Mouse (Mus musculus) kidney, embryonic 16.5 days (tissue): ENCODE measurements around the gene Tmem182. TPM values are rescaled to one million over a fixed set of nuclear protein-coding genes. Genes with fewer than 3 reads are reported as not detected.

Source experiments
- ATAC-seq: fragments of 200-750 bp; cut with Nextera tagmentation; 2 replicates; pipeline ENCODE4 v1.8.0; 2017; ENCODE audit warnings: moderate TSS enrichment; ENCODE audit not compliant: low FRiP score, low TSS enrichment
- H3K27ac ChIP-seq: fragments of 300-500 bp; sonication (generic); 2 replicates; pipeline ENCODE4 v1.5.1; 2014; ENCODE audit warnings: low read length
- H3K27me3 ChIP-seq: fragments of 300-500 bp; sonication (generic); 2 replicates; pipeline ENCODE4 v1.6.1; 2014; ENCODE audit warnings: low read length, control low read depth, mixed read lengths; ENCODE audit not compliant: insufficient read depth
- H3K36me3 ChIP-seq: fragments of 300-500 bp; sonication (generic); 2 replicates; pipeline ENCODE4 v1.6.1; 2014; ENCODE audit warnings: low read length, control low read depth, mixed read lengths; ENCODE audit not compliant: insufficient read depth
- H3K4me1 ChIP-seq: fragments of 300-500 bp; sonication (generic); 2 replicates; pipeline ENCODE4 v1.6.1; 2014; ENCODE audit warnings: low read length, control low read depth, mixed read lengths; ENCODE audit not compliant: insufficient read depth
- H3K4me2 ChIP-seq: fragments of 300-500 bp; sonication (generic); replicated peaks from 2 replicates; pipeline ENCODE4 v1.6.1; 2014; ENCODE audit warnings: low read depth, low read length
- H3K4me3 ChIP-seq: fragments of 300-500 bp; sonication (generic); 2 replicates; pipeline ENCODE4 v1.5.1; 2014; ENCODE audit warnings: mild to moderate bottlenecking, low read length
- H3K9ac ChIP-seq: fragments of 300-500 bp; sonication (generic); replicated peaks from 2 replicates; pipeline ENCODE4 v1.6.1; 2014; ENCODE audit warnings: low read length
- H3K9me3 ChIP-seq: fragments of 300-500 bp; sonication (generic); 2 replicates; pipeline ENCODE4 v1.6.1; 2016; ENCODE audit warnings: low read length, control low read depth
- WGBS: fragments of 180-500 bp; shearing (Covaris S2); extraction: QIAGEN DNeasy Blood & Tissue Kit; methylation state at CpG from one replicate; pipeline ENCODE4 v1.1.7; 2014; 5-methylcytosine and 5-hydroxymethylcytosine counted together
- polyA plus RNA-seq: library from polyadenylated mRNA; unstranded; fragments of >200 nt; fragmentation: Nextera tagmentation; extraction: Ambion mirVana; gene quantifications from 2 replicates; pipeline ENCODE4 v1.2.1, GENCODE M21; 2015

The Tmem182 gene
- polyA plus RNA-seq, 1 experiment from 2014 or later, result 0.87 TPM

DNA sequence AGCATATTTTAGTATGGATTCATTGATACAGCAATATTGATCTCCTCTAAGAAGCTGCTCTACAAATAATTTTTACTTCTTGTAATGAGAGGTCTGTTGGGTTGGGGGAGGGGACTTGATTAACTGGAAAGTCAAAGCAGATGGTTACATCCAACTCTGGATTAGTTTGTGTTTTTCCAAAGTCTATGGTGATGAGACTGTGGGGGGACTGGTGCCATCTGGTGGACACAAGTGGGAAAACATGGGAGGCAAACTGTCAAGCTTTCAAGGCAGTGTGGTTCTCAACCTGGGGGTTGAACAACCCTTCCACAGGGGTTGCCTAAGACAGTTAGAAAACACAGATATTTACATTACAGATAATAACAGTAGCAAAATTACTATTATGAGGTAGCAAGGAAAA, 39.2 kb downstream of the Tmem182 start:
- ATAC-seq, result peak; percentile 31; the same call in 1 of the 2 replicates
- Histone ChIP-seq H3K9ac (no peak overlapping the region), H3K27ac (no peak overlapping the region), H3K4me2 (no peak overlapping the region), H3K4me3 (no peak overlapping the region), H3K9me3 (no peaks in the 10 kb centered on the region), H3K4me1 (no peaks in the 10 kb centered on the region), H3K36me3 (no peaks in the 10 kb centered on the region), H3K27me3 (no peaks in the 10 kb centered on the region)

DNA sequence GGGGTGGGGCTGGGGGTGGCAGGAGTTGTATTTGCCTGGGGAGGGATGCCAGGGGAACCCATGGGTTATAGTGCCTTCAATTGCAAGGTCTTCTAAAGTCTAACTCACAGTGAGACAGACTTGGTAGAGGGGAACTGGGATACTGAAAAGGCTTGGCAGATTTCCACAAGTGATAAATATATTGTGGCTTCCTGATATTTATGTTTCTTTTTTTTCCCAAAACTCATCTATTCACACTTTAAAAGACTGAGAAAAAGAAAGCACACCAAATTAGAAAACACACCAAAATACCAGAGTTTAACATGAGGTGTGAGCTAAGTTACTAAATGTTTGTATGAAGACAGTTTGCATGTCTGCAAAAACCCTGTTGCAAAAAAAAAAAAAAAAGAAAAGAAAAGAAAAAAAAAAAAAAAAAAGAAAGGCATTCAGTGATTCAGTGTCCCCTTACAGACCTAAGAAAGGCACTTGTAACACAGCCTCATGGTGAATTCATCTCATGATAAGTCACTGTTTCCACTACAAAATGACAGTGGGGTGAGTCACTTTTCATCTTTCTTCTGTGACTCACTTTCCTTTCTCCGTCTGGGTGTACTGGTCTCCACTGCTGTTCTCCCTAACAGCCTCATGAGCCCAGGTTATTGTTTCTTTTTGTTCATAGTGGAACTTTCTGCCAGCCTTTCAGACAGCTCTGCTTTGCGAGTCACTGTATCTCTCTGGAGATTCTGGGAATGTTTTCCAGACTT, 42.0 kb downstream of the Tmem182 start:
- no peak overlapping the region for H3K4me3 ChIP-seq
- no peak overlapping the region for H3K4me2 ChIP-seq
- H3K9ac ChIP-seq, result no peak overlapping the region
- H3K27ac ChIP-seq, result no peak overlapping the region
- no peaks in the 10 kb centered on the region for H3K36me3 ChIP-seq
- H3K9me3 ChIP-seq, result no peaks in the 10 kb centered on the region
- no peaks in the 10 kb centered on the region for H3K4me1 ChIP-seq
- ATAC-seq, result no peak
- no peaks in the 10 kb centered on the region for H3K27me3 ChIP-seq
- WGBS, result 60% methylated on average over 2 of the region's 2 CpGs

DNA sequence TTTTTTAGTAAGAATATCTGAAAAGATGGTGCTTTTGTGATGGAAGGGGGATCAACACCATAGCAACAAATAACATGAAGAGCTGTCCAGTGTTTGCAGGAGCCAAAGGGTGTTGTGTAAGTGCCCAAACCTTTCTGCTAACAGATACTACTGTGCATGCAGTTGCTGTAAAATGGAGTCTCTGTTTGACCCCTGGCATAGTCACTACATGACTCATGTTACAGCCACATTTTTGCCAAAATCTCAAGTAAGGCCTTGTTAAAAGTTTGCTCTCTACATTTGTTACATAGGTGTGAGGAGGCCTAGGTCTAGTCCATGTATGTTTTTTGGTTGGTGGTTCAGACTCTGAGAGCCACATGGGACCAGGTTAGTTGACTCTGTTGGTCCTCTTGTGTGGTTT, 45.9 kb downstream of the Tmem182 start:
- ATAC-seq, result no peak
- Histone ChIP-seq H3K4me3 (no peak overlapping the region), H3K9ac (no peak overlapping the region), H3K27me3 (no peaks in the 10 kb centered on the region), H3K27ac (no peak overlapping the region), H3K9me3 (no peaks in the 10 kb centered on the region), H3K4me2 (no peak overlapping the region), H3K4me1 (no peaks in the 10 kb centered on the region), H3K36me3 (no peaks in the 10 kb centered on the region)

- H3K27me3 ChIP-seq, result no peaks in the 10 kb centered on the region
- WGBS, result 81% methylated on average over 1 of the region's 1 CpGs
- H3K9me3 ChIP-seq, result no peaks in the 10 kb centered on the region
- H3K9ac ChIP-seq, result no peak overlapping the region
- no peaks in the 10 kb centered on the region for H3K36me3 ChIP-seq
- H3K4me2 ChIP-seq, result no peak overlapping the region
- no peak for ATAC-seq
- H3K27ac ChIP-seq, result no peak overlapping the region
- no peaks in the 10 kb centered on the region for H3K4me1 ChIP-seq
- no peak overlapping the region for H3K4me3 ChIP-seq
Observed at GRCm38 (mm10) chr1:40855268-40855667, 49.9 kb downstream of the Tmem182 start.

DNA sequence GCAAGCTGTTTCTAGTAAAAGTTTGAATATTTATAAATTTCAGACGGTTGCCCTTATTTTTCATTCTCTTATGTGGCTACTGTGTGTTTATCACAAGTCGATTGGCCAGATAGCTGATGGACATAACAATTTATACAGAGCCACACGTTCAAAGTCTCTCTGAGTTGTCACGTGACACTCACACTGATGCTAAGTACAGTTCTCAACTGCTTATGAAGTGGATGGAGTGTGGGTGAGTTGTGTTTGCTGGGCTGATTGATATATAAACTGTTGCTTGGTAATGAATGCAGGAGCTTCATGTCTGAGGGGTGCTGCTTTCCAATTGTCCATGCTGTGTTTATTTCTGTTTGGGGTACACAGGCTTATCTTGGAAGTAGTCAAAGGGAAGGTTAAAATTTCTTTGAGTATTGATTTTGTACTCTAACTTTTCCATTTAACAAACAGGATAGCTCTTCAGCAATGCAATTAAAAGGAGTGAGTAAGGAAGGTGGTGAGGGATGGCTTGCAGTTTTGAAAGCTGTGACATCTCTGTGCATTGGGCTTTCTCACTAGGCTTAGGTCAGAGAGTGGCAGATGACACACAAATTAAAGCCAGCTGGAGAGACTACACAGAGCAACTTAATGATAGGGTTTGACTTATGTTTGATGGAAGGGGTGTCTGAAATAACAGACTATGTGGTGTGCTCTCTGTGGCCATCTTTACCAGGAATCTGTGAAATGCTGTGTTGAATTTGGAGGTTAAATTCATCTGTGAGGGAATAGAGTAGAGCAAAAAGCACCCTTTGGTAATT, 51.6 kb downstream of the Tmem182 start:
- no peaks in the 10 kb centered on the region for H3K27me3 ChIP-seq
- no peaks in the 10 kb centered on the region for H3K36me3 ChIP-seq
- H3K9me3 ChIP-seq, result no peaks in the 10 kb centered on the region
- H3K4me3 ChIP-seq, result no peak overlapping the region
- no peak for ATAC-seq
- H3K27ac ChIP-seq, result no peak overlapping the region
- 73% methylated on average over 4 of the region's 4 CpGs for WGBS
- no peak overlapping the region for H3K4me2 ChIP-seq
- H3K9ac ChIP-seq, result no peak overlapping the region
- no peaks in the 10 kb centered on the region for H3K4me1 ChIP-seq

DNA sequence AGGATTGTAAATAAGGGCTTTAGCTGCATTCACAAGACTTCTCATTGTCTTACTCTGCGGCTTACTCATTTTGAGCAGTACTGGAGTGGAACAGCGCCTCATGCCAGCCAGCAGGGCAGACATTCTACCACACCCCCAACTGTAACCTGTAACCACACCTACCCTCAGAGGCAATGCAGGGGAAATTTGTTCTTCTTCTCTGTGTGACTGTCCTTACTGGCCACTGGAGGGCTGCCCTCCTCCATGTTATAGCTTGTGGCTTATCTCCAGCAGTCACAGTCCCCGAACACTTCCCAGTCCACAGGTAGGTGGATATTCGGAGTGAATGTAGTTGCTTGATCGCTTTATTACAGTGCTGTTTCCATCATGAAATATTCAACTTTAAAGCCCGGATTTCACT, 59.6 kb downstream of the Tmem182 start:
- 63% methylated on average over 6 of the region's 6 CpGs for WGBS
- H3K27me3 ChIP-seq, result no peaks in the 10 kb centered on the region
- H3K9ac ChIP-seq, result no peak overlapping the region
- no peak overlapping the region for H3K4me3 ChIP-seq
- H3K4me1 ChIP-seq, result no peaks in the 10 kb centered on the region
- H3K4me2 ChIP-seq, result no peak overlapping the region
- H3K36me3 ChIP-seq, result no peaks in the 10 kb centered on the region
- no peaks in the 10 kb centered on the region for H3K9me3 ChIP-seq
- ATAC-seq, result peak; percentile 54; the same call in 1 of the 2 replicates
- no peak overlapping the region for H3K27ac ChIP-seq

DNA sequence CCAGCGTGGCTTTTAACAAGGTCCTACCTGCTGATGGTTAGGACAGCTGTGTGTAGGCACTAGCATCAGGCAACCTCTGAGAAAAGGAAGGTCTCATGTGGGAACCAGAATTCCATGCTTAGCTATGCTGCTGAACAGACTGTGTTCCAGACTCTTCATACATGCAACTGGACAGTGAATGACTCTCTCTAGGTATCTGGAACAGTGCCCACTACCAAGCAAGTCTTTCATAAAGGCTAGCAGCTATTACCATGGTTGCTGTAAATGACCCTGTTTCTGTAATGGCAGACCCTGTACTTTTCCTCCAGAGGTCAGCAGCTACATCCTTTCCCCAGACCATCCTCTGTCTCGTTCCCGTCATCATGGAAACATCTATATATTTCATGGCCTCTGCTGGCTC, 61.7 kb downstream of the Tmem182 start:
- Histone ChIP-seq H3K36me3 (no peaks in the 10 kb centered on the region), H3K4me2 (no peak overlapping the region), H3K9ac (no peak overlapping the region), H3K4me3 (no peak overlapping the region), H3K9me3 (no peaks in the 10 kb centered on the region), H3K27ac (no peak overlapping the region), H3K27me3 (no peaks in the 10 kb centered on the region), H3K4me1 (no peaks in the 10 kb centered on the region)
- no peak for ATAC-seq
- 82% methylated on average over 3 of the region's 3 CpGs for WGBS

DNA sequence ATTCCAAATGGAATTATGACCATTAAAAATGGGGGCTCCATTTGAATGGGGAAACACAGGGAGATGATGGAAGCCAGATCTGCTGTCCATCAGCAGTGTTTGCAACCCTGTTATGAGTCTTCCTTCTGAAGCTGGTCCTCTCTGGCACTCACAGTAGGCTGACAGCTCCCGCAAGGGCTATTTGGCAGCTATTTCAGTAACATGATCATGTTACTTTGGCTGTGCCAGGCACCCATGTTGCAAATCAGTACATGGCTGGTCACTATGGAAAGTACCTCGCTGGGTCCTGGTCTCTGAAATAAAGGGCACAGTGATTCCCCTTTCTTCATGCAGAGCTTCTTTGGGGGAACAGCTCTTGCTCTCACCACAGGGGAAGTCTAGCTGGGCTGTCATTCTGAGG, 62.2 kb downstream of the Tmem182 start:
- no peak for ATAC-seq
- Histone ChIP-seq H3K36me3 (no peaks in the 10 kb centered on the region), H3K9me3 (no peaks in the 10 kb centered on the region), H3K27ac (no peak overlapping the region), H3K27me3 (no peaks in the 10 kb centered on the region), H3K4me3 (no peak overlapping the region), H3K4me2 (no peak overlapping the region), H3K9ac (no peak overlapping the region), H3K4me1 (no peaks in the 10 kb centered on the region)
- 83% methylated on average over 2 of the region's 2 CpGs for WGBS

DNA sequence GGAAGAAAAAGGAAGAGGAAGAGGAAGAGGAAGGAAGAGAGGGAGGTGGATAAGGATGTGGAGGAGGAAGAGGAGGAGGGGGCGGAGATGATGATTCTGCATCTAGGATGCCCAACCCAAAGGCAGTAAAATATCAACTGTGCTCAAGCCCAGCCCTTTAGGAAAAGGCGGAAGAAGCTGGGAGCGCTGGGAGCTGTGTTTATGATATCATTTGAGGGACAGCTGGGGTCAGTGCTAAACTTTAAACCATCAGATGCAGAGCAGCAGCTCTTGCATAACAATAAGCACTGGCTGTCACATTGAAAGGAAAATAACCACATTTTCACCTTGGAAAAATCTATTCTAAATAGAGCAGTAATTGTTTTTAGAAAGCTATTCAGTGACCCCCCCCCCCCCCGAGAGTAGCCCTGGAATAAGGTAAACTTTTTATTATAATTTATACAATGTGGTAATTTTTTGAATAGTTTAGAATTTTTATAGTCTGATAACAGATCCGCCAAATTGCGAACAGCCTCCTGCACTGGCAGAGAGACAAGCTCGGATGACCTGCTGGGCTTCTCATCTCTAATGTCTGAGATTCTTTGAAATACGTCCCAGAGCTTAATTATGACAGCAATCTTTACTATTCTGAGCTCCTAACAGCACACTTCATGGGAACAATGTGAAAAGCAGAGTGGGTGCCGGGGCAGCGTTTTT, 68.5 kb downstream of the Tmem182 start:
- H3K9ac ChIP-seq, result no peak overlapping the region
- no peak for ATAC-seq
- no peak overlapping the region for H3K27ac ChIP-seq
- H3K4me3 ChIP-seq, result no peak overlapping the region
- H3K27me3 ChIP-seq, result no peaks in the 10 kb centered on the region
- no peaks in the 10 kb centered on the region for H3K9me3 ChIP-seq
- no peak overlapping the region; the same call in 1 of the 2 replicates for H3K4me2 ChIP-seq
- no peaks in the 10 kb centered on the region for H3K36me3 ChIP-seq
- WGBS, result 58% methylated on average over 10 of the region's 10 CpGs
- no peaks in the 10 kb centered on the region for H3K4me1 ChIP-seq
